Mouse (Mus musculus): ENCODE data around the gene Mark3.

GRCm38 (mm10) chr12:111547070-111547469, 27.3 kb upstream of the Mark3 start:
- TF ChIP-seq CTCF (IDR thresholded peaks at IDR 0.05; ENCODE audit: low read depth) (no peak), EP300 (IDR thresholded peaks at IDR 0.05; ENCODE audit: low read depth) (no peak)

Data from liver, embryonic 14.5 days (tissue).